Mouse (Mus musculus) urinary bladder, postnatal 14 days (tissue): ENCODE measurements at regions not wholly inside any gene's neighbourhood (a gene's known extent, or its start where the extent isn't known, plus 50 kb on each side); places are given as distances from the start of the nearest gene placed in this dataset.

Experiments
- DNase-seq: peaks from one replicate; pipeline ENCODE4 v3.0.0; 2021; ENCODE audit warnings: low spot score

DNA sequence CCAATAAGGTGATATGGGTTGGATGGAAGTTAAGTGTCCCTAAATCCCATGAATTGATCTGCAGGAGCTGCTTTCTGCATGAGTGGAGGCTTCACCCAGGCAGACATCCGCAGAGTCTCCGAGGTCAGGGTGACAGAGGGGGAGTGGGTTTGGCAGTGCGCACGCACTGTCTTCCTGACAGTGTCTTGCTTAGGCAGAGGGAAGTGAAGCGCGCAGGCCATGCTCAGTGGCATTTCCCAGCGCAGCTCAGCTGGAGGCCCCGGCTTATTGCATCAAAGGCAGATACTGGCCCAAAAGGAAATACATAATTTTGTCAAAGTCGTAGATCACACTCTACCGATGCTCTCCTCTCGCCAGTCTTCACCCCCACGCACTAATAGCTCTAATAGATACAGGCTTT is 252.7 kb upstream of the Dnajc24 start:
- DNase-seq: no peak

DNA sequence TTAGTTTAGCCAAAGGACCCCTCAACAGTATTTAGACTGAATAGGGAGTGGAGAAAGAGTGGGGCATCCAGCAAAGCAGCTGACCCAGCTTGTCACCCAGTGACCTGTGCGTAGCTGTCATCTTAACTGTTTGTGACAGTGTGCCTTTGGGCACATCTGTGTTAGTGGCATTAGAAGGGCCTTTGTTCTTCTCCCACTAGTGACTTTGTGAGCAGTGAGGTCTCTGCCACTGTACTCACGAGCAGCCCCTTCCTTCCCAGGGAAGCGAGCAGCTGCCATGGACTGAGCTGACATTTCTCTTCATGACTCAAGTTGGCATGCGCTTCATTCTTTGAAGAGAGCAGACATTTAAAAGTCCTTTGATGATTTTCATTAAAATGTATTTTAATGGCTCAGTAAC is 231.0 kb upstream of the Dnajc24 start:
- no peak for DNase-seq

DNA sequence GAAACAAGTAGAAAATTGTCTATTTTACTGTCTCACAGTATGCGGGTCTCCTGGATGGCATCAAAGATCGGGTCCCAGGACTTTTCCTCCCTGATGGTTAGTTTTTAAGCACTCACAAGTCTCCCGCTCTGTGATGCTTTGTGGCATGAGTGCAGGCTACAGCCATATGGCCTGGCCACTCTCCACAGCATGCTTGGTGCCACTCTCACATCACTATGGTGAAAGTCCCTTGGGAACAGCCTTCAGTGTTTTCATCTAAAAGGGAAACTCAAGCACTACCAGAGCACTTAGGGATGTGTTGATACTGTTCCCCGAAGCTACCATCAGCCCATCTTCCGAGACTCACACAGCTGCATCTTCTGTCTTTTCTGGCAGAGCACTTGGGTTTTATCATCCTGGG is 227.8 kb upstream of the Dnajc24 start:
- DNase-seq: no peak

DNA sequence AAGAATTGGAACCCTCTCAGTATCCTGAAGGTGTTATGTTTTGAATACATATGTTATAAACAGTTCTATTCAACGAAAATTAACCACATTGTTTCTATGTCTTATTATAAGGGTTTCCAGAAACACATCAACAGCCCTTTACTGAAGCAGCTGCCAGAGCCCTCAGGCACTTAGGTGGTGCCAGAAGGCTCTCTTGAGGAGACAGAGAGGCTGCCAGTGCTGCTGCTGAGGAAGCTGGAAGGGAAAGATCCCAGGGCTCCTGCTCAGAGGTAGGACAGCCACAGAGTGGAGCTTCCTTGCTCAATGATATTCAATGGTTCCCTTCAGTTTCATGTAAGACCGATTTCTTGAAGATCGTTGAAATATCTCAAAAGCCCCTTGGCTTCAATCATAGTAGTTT is 226.7 kb upstream of the Dnajc24 start:
- DNase-seq: no peak

DNA sequence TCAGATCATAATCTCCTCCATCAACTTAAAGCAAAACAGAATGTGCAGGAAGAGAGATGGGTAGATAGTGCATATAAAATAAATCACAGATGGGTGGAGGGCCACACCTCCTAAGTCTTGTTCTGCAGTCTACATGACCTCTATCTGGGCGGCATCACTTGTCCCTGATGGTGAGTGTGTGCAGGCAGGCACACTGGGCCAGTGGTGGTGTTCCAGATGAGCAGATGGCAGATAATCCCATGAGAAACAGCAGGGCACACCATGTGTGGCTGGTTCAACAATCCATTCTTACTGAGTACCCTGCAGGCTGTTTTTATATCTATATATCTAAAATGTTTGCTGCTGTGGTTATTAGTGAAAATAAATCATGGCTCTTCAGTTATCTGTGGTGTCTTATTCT is 224.9 kb upstream of the Dnajc24 start:
- DNase-seq: no peak

DNA sequence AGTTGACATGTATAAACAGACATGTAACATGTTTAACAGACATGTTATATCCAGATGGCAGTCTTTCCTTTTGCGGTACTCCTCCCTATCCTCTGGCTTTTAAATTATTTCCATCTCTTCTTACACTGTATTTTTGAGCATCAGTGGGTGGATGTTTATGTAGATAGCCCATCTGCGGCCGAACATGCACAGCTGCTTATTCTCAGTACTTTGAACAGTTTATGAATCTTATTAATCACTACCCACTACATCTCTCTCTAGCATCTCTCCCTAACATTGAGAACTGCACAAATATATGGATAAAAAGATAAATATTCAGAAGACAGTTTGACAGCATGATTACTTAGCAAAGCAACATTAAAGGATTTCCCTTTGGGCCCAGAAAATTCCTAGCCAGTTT is 212.8 kb upstream of the Dnajc24 start:
- DNase-seq: no peak

DNA sequence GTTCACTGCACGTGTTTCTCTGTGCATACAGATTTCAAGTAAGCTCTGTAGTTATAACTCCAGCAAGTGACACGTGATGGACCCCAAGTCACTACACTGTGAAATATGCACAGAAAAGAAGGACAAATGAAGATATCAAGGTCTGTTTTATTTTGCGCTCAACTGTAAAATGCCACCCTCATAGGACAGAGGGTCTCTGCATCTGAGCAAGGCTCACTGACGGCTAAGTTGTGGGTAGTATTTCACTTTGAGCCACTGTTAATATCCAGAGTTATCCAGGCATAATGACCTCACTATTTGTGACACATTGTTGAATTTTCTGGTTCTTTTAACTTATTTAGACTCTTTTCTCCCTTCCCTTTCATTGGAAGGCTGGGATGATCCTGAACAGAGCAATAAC is 210.4 kb upstream of the Dnajc24 start:
- no peak for DNase-seq

DNA sequence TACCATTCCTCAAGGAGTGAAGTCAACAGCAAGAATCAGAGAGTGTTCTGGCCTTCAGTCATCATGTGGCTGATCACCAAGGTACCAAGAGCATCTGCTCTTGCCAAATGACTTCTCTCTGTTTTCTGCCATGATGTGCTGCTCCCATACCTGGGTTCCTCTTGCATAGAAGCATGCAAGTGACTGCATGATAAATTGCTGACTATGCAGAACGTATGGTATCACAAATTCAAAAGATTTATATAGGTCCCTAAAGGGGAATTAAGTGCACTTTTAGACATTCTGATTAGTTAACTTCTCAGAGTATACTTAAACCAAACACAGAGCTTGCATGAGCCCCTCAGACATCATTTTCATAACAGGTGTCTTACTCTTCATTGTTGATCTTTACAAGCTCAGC is 207.4 kb upstream of the Dnajc24 start:
- DNase-seq: no peak

DNA sequence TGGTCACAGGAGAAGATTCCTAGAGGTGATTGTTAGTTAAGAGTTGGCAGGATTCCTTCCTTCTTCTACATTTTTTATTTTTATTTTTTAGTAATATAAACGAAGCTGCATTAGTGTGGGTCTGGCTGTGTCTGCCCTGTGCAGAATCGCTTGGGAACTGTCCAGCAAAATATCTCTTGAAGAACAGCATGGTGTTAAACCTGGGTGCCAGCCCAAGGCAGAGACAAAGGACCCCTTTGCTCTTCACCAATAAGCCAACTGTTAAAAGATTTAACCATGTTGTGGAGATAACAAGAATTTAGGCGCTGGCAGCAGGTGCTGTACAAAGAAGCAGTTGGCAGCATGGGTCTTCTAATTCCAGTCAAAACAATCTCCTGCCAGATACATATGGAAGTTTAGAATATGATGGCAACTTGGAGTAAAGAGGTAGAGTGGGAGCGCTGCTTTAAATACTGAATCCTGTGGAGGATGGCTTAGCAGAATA is 205.5 kb upstream of the Dnajc24 start:
- no peak for DNase-seq

DNA sequence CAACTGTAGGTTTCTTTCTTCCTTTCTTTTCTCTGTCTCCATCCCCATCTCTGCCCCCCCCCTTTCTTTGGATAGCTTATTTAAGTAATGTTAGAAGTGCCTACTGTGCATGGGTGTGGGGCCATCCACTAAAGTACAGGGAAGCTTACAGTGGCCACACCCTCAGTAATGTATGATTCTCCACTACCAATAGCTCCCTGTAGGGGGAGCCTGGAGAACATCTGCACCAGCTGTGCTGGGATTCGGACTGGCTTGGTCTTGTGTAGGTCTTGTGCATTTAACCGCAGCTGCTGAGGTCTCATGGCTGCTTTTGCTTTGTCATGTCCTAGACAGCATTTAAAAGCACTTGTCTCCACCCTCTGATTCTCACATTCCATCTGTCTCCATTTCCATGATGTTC is 196.8 kb upstream of the Dnajc24 start:
- DNase-seq: no peak

DNA sequence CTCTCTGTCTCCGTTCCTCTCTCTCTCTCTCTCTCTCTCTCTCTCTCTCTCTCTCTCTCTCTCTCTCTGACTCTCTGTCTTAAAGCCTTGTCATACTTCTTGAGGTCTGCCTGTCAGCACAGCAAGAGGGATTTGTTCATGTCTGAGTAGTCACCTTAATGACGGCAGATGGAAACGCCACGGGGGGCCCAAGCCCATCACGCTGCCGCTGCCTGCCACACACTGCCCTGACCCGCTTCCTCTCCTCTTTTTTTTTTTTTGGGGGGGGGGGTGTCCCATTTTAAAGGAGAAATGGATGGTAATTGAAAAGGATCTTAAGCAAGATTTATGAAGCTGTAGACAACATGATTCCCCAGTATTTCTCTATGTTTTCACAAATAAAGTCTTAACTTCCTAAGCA is 191.8 kb upstream of the Dnajc24 start:
- DNase-seq: no peak

DNA sequence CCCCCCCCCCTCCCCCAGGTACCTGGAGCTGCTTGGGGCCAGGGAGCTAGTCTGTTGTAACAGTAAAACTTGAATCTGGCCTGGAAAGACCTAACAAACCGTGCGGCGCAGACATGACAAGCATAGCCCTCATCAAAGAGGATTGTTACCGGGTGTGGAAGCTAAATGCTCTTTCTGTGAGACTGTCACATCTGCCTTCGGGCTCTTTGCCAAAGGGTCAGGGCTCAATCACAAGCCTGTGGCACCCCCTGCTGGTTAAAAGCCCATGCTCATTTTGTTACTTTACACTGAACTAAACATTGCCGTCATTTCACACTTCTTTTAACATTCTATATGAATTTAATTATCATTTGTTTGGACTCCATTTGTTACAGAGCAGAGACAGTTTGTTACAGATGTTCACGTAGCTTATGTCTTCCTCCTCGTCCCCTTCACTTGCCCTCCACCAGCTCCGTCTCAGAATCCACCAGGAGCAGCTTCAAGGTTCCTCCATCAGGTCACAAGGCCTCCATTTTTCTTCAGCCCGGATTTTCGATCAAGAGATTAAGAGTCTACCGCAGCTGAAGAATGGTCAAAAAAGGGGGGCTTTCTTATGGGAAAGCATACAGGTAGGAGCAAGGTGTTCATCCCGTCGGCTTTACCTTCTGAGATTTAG is 191.1 kb upstream of the Dnajc24 start:
- peak; percentile 56 for DNase-seq

DNA sequence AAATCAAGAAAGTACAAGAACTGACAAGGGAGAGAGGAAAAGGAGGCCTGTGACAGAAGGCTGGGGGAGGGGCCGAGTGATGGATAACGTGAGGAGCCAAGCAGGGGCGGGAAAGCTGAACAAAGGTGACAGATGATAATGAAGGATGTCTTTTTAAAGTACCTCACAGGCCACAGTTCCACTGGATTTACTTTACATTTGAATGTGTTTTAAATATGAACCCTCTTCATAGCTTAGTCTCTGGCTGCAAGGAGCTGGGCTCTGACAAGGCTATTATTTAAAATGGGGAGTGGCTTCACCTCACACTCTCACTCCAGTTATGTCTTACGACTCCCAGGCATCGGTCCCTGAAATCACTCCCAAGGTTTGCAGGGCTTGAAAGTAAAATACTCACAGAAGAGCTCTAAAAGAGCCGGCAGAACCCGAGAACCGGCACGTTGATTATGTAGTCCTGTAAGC is 190.6 kb upstream of the Dnajc24 start:
- no peak for DNase-seq

DNA sequence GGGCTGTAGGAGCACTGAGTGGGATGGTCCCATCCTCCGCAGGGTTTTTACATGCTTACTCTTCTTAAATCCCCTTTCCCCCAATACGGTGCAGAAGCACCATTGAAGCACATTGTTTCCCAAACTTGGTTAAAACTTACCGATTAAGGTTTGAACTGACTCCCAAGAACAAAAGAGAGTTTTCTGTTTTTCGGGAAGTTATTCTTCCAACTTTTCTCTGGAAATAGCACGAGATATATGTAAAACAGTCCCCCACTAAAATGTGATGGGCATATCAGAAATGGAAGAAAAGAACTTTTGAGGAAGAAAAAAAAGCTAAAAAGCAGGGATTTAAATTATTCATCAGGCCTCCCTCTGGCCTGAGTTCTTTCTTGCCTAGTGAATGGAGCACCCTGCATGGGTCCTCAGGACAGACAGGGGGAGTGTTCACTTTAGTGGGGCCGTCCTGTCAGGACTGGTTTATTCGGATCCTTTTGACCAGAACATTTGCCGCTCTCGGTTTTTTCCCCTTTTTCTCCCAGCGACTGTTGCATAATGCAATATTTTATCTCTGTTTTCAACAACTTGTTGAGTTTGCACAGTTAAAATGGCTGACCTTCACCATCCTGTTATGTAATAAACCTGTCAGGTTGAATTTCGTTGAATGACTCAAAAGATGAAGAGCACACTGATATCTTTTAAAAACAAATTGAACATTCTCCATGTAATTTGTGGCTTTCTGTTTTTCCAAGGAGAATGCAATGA is 187.4 kb upstream of the Dnajc24 start:
- no peak for DNase-seq

DNA sequence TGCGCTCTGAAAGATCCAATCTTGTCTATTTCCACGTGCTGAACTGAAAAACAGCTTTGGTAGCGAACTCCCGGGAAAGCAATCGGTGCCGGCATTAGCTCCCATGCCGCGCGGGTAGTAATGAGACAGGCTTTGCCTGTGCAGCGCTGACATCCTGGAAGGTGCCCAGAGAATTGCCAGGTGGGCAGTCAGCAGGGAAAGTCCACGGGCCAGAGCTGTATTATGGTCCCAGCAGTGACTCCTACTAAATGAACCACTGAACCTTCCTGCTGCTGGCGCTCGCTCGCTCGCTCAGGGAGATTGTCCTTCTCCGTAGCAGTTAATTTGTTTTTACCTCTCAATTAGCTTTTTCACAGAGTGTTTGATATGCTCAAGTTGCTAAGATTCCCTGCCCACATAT is 180.3 kb upstream of the Dnajc24 start:
- no peak for DNase-seq

DNA sequence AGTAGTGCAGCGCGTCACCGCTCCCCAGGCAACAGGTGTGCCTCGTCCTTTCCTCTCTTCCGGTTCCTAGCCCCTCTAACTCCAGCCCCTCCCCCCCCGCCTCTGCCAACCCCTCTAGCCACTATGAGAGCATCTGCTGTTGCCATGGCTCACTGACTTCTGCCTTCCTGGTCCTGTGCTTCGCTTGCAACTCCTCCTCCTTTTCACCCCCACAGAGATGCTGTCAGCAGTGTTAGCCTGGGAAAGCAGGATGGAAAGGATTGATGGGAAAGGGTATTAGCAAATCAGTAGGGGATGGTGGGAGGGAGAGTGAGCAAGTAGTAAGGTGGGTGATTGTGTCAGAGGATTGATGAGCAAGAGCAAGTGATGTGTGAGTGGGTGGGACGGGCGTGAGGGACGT is 178.7 kb upstream of the Dnajc24 start:
- no peak for DNase-seq

DNA sequence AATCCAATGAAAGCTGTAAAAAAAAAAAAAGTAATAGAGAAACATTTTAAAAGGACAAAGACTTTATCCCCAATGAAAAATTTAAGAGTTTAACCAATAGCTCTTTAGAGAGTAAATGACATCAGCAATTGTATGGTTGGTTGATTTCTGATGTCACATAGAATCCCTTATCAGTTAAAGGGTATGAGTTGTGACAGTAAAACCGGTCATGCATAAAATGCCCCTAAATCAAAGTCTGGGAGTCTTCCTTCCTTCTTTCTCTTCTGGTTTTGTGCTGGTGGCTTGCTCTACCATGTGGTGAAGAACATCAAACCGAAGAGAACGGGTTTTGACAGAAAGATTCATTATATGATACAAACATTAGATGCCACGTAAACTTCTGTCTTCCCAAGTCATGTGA is 159.3 kb upstream of the Dnajc24 start:
- no peak for DNase-seq

DNA sequence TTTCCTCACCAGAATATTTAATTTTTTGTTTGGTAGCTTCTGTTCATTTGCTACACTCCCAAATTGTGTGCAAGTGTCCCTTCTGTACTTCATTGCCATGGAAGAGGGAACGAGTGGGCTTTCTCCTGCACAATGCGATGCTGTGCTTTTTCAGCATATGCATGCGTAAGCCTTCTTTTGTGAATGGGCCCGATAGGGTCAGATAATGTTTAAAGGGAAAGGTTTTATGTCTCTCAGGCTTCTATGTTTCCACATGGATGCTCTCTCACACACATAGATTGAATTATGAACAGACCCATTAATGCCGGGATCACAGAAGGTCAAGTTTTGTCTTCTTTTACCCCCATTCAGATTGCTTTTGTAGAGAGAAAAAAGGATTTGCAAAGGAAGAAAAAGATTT is 158.5 kb upstream of the Dnajc24 start:
- DNase-seq: no peak

DNA sequence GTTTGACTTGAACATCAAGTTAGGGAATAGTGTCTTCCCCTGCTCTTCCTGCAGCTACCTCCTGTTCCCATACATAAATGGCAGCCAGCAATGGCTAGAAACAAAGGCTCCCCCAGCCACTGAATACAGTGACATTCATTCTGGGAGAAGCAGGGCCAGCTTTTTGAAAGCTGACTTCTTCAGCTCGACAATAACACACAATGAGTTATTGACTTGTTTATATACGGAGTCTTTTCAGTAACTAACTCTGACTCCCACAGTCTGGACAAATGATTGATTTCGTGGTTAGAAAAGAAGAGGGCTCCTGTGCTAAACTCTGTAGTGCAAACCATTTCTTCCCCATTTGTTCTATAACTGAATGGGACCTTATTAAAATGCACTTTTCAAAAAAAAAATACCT is 146.4 kb upstream of the Dnajc24 start:
- no peak for DNase-seq

DNA sequence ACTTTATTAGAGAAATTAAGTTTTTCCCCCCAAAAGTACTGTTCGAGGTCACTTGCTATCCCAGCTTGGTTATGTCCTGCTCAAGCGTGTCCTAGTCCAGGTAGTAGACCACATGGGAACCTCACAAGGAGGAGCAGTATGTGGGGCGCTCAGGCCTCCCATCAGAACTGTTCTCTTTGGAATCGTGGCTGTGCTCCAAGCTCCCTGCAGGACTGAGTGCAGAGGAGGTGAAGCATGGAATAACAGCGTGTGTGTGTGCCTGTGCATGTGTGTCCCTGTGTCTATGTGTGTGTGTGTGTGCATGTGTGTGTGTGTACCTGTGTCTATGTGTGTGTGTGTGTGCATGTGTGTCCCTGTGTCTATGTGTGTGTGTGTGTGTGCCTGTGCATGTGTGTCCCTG is 137.6 kb upstream of the Dnajc24 start:
- DNase-seq: no peak

DNA sequence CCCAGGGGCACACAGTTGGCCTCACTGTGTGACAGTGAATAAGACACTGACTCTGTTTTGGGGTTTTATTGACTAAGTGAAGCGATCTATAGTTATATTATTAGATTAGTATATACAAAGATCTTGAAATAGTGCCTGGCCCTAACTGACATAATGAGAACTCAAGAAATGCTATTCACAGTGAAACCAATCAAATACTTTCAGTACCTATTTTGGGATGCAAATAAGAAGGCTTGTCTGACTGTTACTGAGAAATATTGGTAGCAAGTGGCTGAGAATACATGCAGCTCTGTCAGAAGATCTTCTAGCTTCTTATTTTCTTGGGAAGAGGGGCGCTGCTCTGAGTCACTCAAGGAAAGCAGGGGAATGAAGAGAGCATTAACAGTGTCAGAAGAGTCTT is 97.7 kb upstream of the Dnajc24 start:
- no peak for DNase-seq

DNA sequence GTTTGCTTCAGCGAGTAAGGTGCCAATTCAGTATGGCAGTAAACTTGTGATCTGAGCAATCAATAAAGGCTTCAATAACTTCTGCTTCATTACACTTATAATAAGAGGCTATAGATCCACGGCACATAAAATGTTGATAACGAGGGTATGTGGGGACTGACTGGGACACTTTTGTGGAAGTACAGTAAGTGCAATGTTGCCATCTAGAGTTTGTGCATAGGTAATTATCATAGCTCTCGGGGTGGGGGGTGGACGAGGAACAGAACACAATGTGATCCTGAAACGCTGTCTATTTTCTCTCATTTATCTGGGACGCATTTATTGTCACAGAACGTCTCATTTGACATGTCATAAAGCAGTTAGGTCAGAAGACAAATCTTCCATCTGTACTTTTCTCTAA is 82.8 kb upstream of the Dnajc24 start:
- no peak for DNase-seq

DNA sequence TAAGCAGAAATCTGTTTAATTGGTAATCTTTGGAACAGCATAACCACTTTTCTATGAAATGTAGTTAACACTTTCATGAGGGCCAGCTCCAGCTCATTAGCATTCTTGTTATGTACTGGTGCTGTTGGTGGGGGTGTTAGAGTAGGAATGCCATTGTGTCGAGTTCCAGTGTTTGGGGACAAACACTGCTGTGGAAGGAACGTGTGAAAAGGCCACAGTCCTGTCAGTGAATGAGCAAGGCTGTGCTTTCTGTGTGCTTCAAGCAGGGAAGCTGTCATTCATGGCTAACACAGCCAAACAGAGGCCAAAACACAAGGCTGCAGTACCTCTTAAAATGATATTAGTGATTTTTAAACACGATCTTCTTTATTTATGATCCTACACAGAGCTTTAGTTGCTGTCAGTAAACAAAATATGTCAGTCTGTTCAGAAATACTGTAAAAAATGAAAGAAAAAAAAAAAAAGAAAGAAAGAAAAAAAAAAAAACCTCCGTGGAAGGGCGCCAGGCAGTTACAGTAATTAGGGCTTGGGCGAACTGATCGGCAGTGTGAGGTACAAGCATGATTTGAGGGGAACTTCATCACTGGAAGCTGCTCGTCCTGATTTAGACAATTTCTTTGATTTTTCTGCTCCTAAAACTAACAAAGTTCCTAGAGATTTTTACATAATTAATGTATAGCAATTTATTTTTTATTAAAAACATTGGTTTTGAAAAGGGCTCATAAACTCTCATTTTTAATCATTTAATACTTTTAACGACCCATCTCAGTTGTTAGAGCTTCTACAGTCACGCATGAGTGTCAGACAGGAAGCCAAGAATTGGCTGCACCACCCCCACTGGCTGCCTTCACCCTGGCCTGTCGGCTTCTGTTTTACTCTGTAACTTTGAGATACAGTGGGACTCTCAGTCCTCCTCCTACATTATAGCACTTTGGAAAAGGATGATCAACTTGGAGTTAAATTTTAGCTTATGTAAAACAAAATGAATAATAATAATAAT is 80.8 kb upstream of the Dnajc24 start:
- DNase-seq: no peak
